Mouse (Mus musculus): ENCODE data around the gene Mbd5. TPM values are rescaled to one million over a fixed set of nuclear protein-coding genes. Genes with fewer than 3 reads are reported as not detected.

The Mbd5 gene
- polyA plus RNA-seq, 1 experiment from 2014 or later = 33.8 TPM

DNA sequence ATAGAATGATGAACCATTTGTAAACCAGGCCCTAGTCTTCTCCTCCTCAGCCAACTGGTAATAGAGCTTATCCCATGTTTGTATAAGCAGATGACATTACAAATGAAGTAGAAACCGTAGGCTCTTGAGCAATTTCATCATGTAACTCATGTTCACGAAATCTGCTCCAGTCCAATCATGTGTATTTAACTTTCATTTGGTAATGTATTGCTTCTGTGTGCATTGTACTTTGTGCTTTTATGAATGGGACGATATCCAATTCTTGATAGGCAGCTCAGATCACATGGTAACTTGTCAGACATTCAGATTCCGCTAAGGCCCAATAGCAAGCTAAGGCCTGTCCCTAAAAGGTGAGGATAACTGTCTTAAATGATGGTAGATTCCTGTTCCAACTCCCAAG is 141.5 kb downstream of the Mbd5 start:
- Histone ChIP-seq H3K4me1 (ENCODE audit: control insufficient read depth, insufficient read depth, low read length) (no peaks in the 10 kb centered on the region), H3K9ac (replicated peaks; ENCODE audit: low read length) (no peak overlapping the region), H3K36me3 (replicated peaks; ENCODE audit: control insufficient read depth, insufficient read depth, low read depth, low read length) (no peaks in the 10 kb centered on the region), H3K9me3 (replicated peaks; ENCODE audit: control insufficient read depth, low read length) (no peaks in the 10 kb centered on the region), H3K4me3 (ENCODE audit: low read depth, low read length) (no peak overlapping the region), H3K27me3 (ENCODE audit: control insufficient read depth, insufficient read depth, low read length) (no peaks in the 10 kb centered on the region), H3K27ac (replicated peaks; ENCODE audit: low read depth, low read length) (no peak overlapping the region), H3K4me2 (ENCODE audit: low read depth, low read length) (no peak overlapping the region)
- DNase-seq (ENCODE audit: low spot score) = no peak
- 91% methylated on average over 4 of the region's 4 CpGs for WGBS
- ATAC-seq (replicated peaks; ENCODE audit: insufficient number of reproducible peaks, low FRiP score, low TSS enrichment, low read depth) = no peak

DNA sequence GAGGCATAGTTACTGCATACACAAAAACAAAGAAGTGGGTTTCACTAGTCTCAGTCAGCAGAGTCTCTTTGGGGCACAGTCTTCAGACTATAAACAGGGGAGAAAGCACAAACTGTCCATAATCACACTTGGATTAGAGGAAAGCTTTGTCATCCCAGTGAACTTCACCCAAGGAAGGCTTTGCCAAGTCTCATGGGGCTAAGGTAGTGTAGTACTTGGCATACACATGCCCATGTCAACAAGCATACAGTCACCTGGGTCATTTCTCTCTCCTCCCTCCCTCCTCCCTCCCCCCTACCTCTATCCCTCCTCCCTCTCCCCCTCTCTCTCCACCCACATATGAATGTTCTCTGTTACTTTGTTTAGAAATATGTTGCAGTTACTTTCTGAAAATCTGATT is 147.5 kb downstream of the Mbd5 start:
- Histone ChIP-seq H3K4me3 (ENCODE audit: low read depth, low read length) (no peak overlapping the region), H3K9ac (replicated peaks; ENCODE audit: low read length) (no peak overlapping the region), H3K27me3 (ENCODE audit: control insufficient read depth, insufficient read depth, low read length) (no peaks in the 10 kb centered on the region), H3K4me1 (ENCODE audit: control insufficient read depth, insufficient read depth, low read length) (no peaks in the 10 kb centered on the region), H3K9me3 (replicated peaks; ENCODE audit: control insufficient read depth, low read length) (no peaks in the 10 kb centered on the region), H3K4me2 (ENCODE audit: low read depth, low read length) (no peak overlapping the region), H3K27ac (replicated peaks; ENCODE audit: low read depth, low read length) (no peak overlapping the region), H3K36me3 (replicated peaks; ENCODE audit: control insufficient read depth, insufficient read depth, low read depth, low read length) (no peaks in the 10 kb centered on the region)
- no peak for ATAC-seq (replicated peaks; ENCODE audit: insufficient number of reproducible peaks, low FRiP score, low TSS enrichment, low read depth)
- DNase-seq (ENCODE audit: low spot score) = no peak

DNA sequence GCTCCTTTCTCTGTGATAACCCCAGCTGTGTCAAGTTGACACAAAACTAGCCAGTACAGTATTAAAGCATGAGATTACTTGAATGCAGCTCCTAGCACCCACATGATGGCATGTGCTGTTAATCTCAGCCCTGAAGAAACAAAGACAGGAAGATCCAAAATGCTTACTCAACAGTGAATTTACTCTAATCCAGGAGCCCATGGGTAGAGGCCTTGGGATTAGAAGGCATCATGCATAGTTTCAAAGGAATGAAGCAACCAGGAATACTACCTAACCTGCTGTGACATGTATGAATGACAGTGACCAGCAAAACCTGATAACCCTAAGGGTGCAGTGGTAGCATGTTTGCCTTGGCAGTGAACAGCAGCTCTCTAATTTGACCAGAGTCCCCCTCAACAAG is 159.6 kb downstream of the Mbd5 start:
- no peak for DNase-seq (ENCODE audit: low spot score)
- Histone ChIP-seq H3K9ac (replicated peaks; ENCODE audit: low read length) (no peak overlapping the region), H3K9me3 (replicated peaks; ENCODE audit: control insufficient read depth, low read length) (no peaks in the 10 kb centered on the region), H3K4me1 (ENCODE audit: control insufficient read depth, insufficient read depth, low read length) (no peaks in the 10 kb centered on the region), H3K4me2 (ENCODE audit: low read depth, low read length) (no peak overlapping the region), H3K27me3 (ENCODE audit: control insufficient read depth, insufficient read depth, low read length) (no peaks in the 10 kb centered on the region), H3K36me3 (replicated peaks; ENCODE audit: control insufficient read depth, insufficient read depth, low read depth, low read length) (no peaks in the 10 kb centered on the region), H3K4me3 (ENCODE audit: low read depth, low read length) (no peak overlapping the region), H3K27ac (replicated peaks; ENCODE audit: low read depth, low read length) (no peak overlapping the region)
- ATAC-seq (replicated peaks; ENCODE audit: insufficient number of reproducible peaks, low FRiP score, low TSS enrichment, low read depth) = no peak

DNA sequence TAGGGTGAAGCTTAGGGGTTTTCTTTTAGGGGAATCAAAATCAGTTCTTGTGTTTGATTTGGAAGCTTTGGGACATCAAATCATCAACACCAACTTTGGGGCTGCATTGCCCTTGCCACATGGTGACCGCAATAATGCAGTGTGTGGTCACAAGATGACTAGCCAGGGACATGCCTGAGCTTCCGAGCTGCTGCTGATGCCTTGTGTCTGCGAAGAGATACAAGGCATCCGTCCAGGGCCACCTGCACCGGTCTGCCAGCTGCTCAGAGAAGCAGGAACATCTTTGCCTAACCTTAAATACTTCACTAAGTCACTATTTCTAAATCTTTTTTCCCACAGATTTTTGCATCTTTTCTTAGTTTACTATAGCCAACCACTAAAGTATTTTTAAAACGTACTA is 170.6 kb downstream of the Mbd5 start:
- ATAC-seq (replicated peaks; ENCODE audit: insufficient number of reproducible peaks, low FRiP score, low TSS enrichment, low read depth) (no peak), DNase-seq (ENCODE audit: low spot score) (no peak)
- Histone ChIP-seq H3K27me3 (ENCODE audit: control insufficient read depth, insufficient read depth, low read length) (no peaks in the 10 kb centered on the region), H3K27ac (replicated peaks; ENCODE audit: low read depth, low read length) (no peak overlapping the region), H3K4me1 (ENCODE audit: control insufficient read depth, insufficient read depth, low read length) (no peaks in the 10 kb centered on the region), H3K9me3 (replicated peaks; ENCODE audit: control insufficient read depth, low read length) (no peaks in the 10 kb centered on the region), H3K4me2 (ENCODE audit: low read depth, low read length) (no peak overlapping the region), H3K36me3 (replicated peaks; ENCODE audit: control insufficient read depth, insufficient read depth, low read depth, low read length) (no peaks in the 10 kb centered on the region), H3K9ac (replicated peaks; ENCODE audit: low read length) (no peak overlapping the region), H3K4me3 (ENCODE audit: low read depth, low read length) (no peak overlapping the region)
- WGBS = 92% methylated on average over 6 of the region's 6 CpGs

DNA sequence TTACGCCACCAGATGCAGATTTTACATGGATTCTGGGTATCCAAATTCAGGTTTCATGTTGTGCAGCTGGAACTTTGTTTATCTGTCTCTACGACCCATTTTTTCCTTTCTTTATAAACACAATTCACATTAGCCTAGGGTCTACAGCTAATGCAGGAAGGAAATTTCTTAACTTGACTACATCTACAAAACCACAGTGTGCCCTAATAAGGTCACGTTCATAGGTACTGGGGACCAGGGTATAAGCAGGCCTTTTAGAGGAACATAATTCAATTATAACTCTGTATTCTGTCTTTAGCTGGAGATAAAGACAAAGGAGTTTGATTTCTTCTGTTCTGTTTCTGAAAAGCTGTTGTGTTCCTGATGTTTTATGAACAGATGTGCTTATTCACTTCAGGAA is 172.3 kb downstream of the Mbd5 start:
- 80% methylated on average over 3 of the region's 3 CpGs for WGBS
- no peak overlapping the region for H3K4me3 ChIP-seq (ENCODE audit: low read depth, low read length)
- no peaks in the 10 kb centered on the region for H3K27me3 ChIP-seq (ENCODE audit: control insufficient read depth, insufficient read depth, low read length)
- no peak for DNase-seq (ENCODE audit: low spot score)
- ATAC-seq (replicated peaks; ENCODE audit: insufficient number of reproducible peaks, low FRiP score, low TSS enrichment, low read depth) = no peak
- H3K27ac ChIP-seq (replicated peaks; ENCODE audit: low read depth, low read length) = no peak overlapping the region
- H3K9ac ChIP-seq (replicated peaks; ENCODE audit: low read length) = no peak overlapping the region
- H3K4me1 ChIP-seq (ENCODE audit: control insufficient read depth, insufficient read depth, low read length) = no peaks in the 10 kb centered on the region
- H3K4me2 ChIP-seq (ENCODE audit: low read depth, low read length) = no peak overlapping the region
- H3K36me3 ChIP-seq (replicated peaks; ENCODE audit: control insufficient read depth, insufficient read depth, low read depth, low read length) = no peaks in the 10 kb centered on the region
- no peaks in the 10 kb centered on the region for H3K9me3 ChIP-seq (replicated peaks; ENCODE audit: control insufficient read depth, low read length)

DNA sequence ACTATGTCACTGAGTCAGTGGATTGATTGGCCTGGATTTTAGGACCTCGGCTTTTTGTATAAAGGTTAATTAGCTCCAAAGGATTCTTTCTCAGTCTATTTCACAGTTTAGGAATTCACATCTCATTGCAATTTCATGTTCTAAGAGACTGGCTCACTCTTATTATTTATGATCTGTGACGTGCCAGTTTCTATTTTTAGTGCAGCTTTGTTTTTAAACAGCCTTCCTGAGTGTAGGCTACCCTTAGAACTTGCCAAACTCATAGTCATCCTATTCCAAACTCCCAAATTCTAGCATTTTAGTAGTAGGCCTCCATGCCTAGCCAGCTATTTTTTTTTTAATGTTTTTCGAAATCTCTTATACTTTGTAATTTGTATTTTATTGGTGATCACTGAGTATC is 192.9 kb downstream of the Mbd5 start:
- WGBS = 85% methylated on average over 3 of the region's 3 CpGs

DNA sequence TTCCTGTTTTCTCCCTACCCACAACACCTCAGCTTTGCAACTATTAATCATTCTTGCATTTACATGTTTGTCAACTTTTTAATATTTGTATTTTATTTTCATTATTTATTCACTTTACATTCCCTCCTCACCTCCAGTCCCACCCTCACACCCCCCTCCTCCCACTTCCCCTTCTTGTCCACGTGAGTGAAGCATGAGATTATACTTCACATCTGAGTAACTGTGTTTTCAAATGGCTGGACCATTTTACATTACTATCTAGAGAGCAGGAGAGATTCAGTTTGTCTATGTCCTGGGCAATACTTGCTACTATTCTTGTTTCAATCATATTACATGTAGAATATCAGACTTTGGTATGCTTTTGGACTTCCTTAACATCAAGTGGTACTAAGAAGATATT is 204.3 kb downstream of the Mbd5 start:
- Histone ChIP-seq H3K9ac (replicated peaks; ENCODE audit: low read length) (no peak overlapping the region), H3K27me3 (ENCODE audit: control insufficient read depth, insufficient read depth, low read length) (no peaks in the 10 kb centered on the region), H3K27ac (replicated peaks; ENCODE audit: low read depth, low read length) (no peak overlapping the region), H3K4me2 (ENCODE audit: low read depth, low read length) (no peak overlapping the region), H3K4me3 (ENCODE audit: low read depth, low read length) (no peak overlapping the region), H3K4me1 (ENCODE audit: control insufficient read depth, insufficient read depth, low read length) (no peaks in the 10 kb centered on the region), H3K9me3 (replicated peaks; ENCODE audit: control insufficient read depth, low read length) (no peaks in the 10 kb centered on the region), H3K36me3 (replicated peaks; ENCODE audit: control insufficient read depth, insufficient read depth, low read depth, low read length) (no peaks in the 10 kb centered on the region)
- ATAC-seq (replicated peaks; ENCODE audit: insufficient number of reproducible peaks, low FRiP score, low TSS enrichment, low read depth) = no peak
- WGBS = 71% methylated on average over 1 of the region's 1 CpGs
- no peak for DNase-seq (ENCODE audit: low spot score)

More for the DNA sequence above, 192.9 kb downstream of the Mbd5 start:
- no peak overlapping the region for H3K9ac ChIP-seq (replicated peaks; ENCODE audit: low read length)
- H3K4me2 ChIP-seq (ENCODE audit: low read depth, low read length) = no peak overlapping the region
- ATAC-seq (replicated peaks; ENCODE audit: insufficient number of reproducible peaks, low FRiP score, low TSS enrichment, low read depth) (no peak), DNase-seq (ENCODE audit: low spot score) (no peak)
- no peaks in the 10 kb centered on the region for H3K4me1 ChIP-seq (ENCODE audit: control insufficient read depth, insufficient read depth, low read length)
- no peaks in the 10 kb centered on the region for H3K9me3 ChIP-seq (replicated peaks; ENCODE audit: control insufficient read depth, low read length)
- no peaks in the 10 kb centered on the region for H3K27me3 ChIP-seq (ENCODE audit: control insufficient read depth, insufficient read depth, low read length)
- H3K4me3 ChIP-seq (ENCODE audit: low read depth, low read length) = no peak overlapping the region
- H3K36me3 ChIP-seq (replicated peaks; ENCODE audit: control insufficient read depth, insufficient read depth, low read depth, low read length) = no peaks in the 10 kb centered on the region
- no peak overlapping the region for H3K27ac ChIP-seq (replicated peaks; ENCODE audit: low read depth, low read length)

DNA sequence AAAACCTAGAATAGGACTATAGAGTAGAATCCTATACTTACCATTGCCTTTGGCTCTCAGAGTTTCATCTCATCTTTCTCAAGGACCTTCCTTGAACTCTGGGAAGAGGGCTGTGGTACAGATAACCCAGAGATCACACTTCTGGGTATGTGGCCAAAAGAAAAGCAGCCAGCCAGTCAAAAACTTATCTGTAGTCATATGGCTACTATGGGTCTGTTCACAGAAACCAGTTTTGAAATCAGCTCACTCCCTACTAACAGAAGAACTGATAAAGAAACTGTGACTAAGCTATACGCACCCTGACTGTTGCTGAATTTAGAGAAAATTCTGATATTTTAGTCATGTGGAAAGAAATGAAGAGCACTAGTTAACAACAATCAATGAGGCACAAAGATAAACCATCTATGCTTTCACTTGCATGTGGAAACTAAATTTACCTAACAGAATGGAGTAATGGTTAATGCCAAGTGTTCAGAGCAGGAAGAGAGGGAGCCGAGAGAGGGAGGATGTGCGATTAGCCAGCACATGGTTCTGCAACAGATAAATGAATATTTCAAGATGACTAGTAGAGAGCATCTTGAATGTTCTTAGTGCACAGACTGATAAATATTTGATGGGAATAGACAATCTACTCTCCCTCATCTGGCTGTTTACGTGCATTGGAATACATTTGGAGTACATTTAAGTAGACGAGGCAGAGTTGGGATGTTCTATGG is 211.1 kb downstream of the Mbd5 start:
- H3K4me2 ChIP-seq (ENCODE audit: low read depth, low read length) = no peak overlapping the region
- no peak overlapping the region for H3K9ac ChIP-seq (replicated peaks; ENCODE audit: low read length)
- H3K4me3 ChIP-seq (ENCODE audit: low read depth, low read length) = no peak overlapping the region
- H3K27ac ChIP-seq (replicated peaks; ENCODE audit: low read depth, low read length) = no peak overlapping the region
- no peaks in the 10 kb centered on the region for H3K27me3 ChIP-seq (ENCODE audit: control insufficient read depth, insufficient read depth, low read length)
- no peaks in the 10 kb centered on the region for H3K36me3 ChIP-seq (replicated peaks; ENCODE audit: control insufficient read depth, insufficient read depth, low read depth, low read length)
- H3K4me1 ChIP-seq (ENCODE audit: control insufficient read depth, insufficient read depth, low read length) = no peaks in the 10 kb centered on the region
- ATAC-seq (replicated peaks; ENCODE audit: insufficient number of reproducible peaks, low FRiP score, low TSS enrichment, low read depth) = no peak
- WGBS = 92% methylated on average over 5 of the region's 5 CpGs
- DNase-seq (ENCODE audit: low spot score) = no peak
- H3K9me3 ChIP-seq (replicated peaks; ENCODE audit: control insufficient read depth, low read length) = no peaks in the 10 kb centered on the region

Data from embryonic facial prominence, embryonic 11.5 days (tissue).